Mouse (Mus musculus) limb, embryonic 14.5 days (tissue): ENCODE measurements at regions not wholly inside any gene's neighbourhood (a gene's known extent, or its start where the extent isn't known, plus 50 kb on each side); places are given as distances from the start of the nearest gene placed in this dataset.

Source experiments
- ATAC-seq: fragments of 200-750 bp; cut with Nextera tagmentation; 2 replicates; pipeline ENCODE4 v1.8.0; 2017; ENCODE audit warnings: low read depth, moderate number of reproducible peaks, moderate TSS enrichment; ENCODE audit not compliant: low FRiP score
- DNase-seq: peaks from one replicate; pipeline ENCODE4 v3.0.0-alpha.2; 2015; ENCODE audit warnings: low spot score
- H3K27ac ChIP-seq: fragments of 300-500 bp; sonication (generic); replicated peaks from 2 replicates; pipeline ENCODE4 v1.5.1; 2014; ENCODE audit warnings: low read depth, mild to moderate bottlenecking, low read length, moderate library complexity, mixed read lengths
- H3K27me3 ChIP-seq: fragments of 300-500 bp; sonication (generic); 2 replicates; pipeline ENCODE4 v1.6.1; 2014; ENCODE audit warnings: low read length, mixed read lengths; ENCODE audit not compliant: control insufficient read depth, insufficient read depth
- H3K36me3 ChIP-seq: fragments of 300-500 bp; sonication (generic); 2 replicates; pipeline ENCODE4 v1.6.1; 2014; ENCODE audit warnings: mild to moderate bottlenecking, low read length, moderate library complexity, mixed read lengths; ENCODE audit not compliant: control insufficient read depth, insufficient read depth
- H3K4me1 ChIP-seq: fragments of 300-500 bp; sonication (generic); 2 replicates; pipeline ENCODE4 v1.6.1; 2014; ENCODE audit warnings: antibody characterized with exemption, low read length, mixed read lengths; ENCODE audit not compliant: control insufficient read depth, insufficient read depth
- H3K4me2 ChIP-seq: fragments of 300-500 bp; sonication (generic); replicated peaks from 2 replicates; pipeline ENCODE4 v1.6.1; 2014; ENCODE audit warnings: low read depth, mild to moderate bottlenecking, low read length, moderate library complexity; ENCODE audit not compliant: severe bottlenecking
- H3K4me3 ChIP-seq: fragments of 300-500 bp; sonication (generic); replicated peaks from 2 replicates; pipeline ENCODE4 v1.5.1; 2014; ENCODE audit warnings: low read length
- H3K9ac ChIP-seq: fragments of 300-500 bp; sonication (generic); 2 replicates; pipeline ENCODE4 v1.6.1; 2014; ENCODE audit warnings: mild to moderate bottlenecking, low read depth, low read length, moderate library complexity; ENCODE audit not compliant: severe bottlenecking
- H3K9me3 ChIP-seq: fragments of 300-500 bp; sonication (generic); 2 replicates; pipeline ENCODE4 v1.6.1; 2016; ENCODE audit warnings: low read length; ENCODE audit not compliant: control insufficient read depth
- POLR2A ChIP-seq: fragments of 200-500 bp; IDR thresholded peaks from 2 replicates; pipeline ENCODE4 v1.8.0; 2012; ENCODE audit warnings: inconsistent platforms, mild to moderate bottlenecking, moderate library complexity, borderline replicate concordance; ENCODE audit not compliant: insufficient read depth, insufficient read length; ENCODE audit errors: extremely low read depth
- WGBS: fragments of 180-500 bp; shearing (Covaris S2); extraction: QIAGEN DNeasy Blood & Tissue Kit; methylation state at CpG from one replicate; pipeline ENCODE4 v1.1.7; 2014; 5-methylcytosine and 5-hydroxymethylcytosine counted together

GRCm38 (mm10) chr11:40546596-40546995 lies 148.4 kb downstream of the Mat2b start:
- 80% methylated on average over 2 of the region's 2 CpGs for WGBS
- DNase-seq: no peak
- TF ChIP-seq POLR2A: no peak

DNA sequence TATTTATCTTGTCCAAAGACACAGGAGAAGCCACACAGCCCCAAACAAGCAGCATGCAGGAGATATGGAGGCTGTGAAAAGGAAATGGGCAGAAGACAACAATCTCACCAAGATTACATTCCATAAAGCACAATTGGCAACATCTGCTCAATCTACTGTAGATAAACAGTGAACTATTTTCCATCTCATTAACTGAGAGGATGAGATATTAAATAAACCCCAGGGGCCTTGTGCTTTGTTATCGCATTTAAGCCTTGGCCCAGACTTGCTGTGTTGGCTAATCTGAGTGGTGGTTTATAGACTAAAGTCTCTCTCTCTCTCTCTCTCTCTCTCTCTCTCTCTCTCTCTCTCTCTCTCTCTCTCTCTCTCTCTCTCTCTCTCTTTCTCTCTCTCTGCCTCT lies 149.5 kb downstream of the Mat2b start:
- Histone ChIP-seq H3K4me2 (no peak overlapping the region), H3K27ac (no peak overlapping the region), H3K9ac (no peak overlapping the region), H3K4me1 (no peaks in the 10 kb centered on the region), H3K27me3 (no peaks in the 10 kb centered on the region), H3K36me3 (no peaks in the 10 kb centered on the region), H3K4me3 (no peak overlapping the region), H3K9me3 (no peaks in the 10 kb centered on the region)
- DNase-seq (no peak), ATAC-seq (no peak)
- 65% methylated on average over 1 of the region's 1 CpGs for whole genome bisulfite sequencing
- no peak for TF ChIP-seq POLR2A

More at GRCm38 (mm10) chr11:40546596-40546995, 148.4 kb downstream of the Mat2b start:
- Histone ChIP-seq H3K4me3 (no peak overlapping the region), H3K27me3 (no peaks in the 10 kb centered on the region), H3K27ac (no peak overlapping the region), H3K36me3 (no peaks in the 10 kb centered on the region), H3K9ac (no peak overlapping the region), H3K4me2 (no peak overlapping the region), H3K9me3 (no peaks in the 10 kb centered on the region), H3K4me1 (no peaks in the 10 kb centered on the region)
- no peak for ATAC-seq

GRCm38 (mm10) chr11:40540229-40540628 lies 154.8 kb downstream of the Mat2b start:
- Histone ChIP-seq H3K4me2 (no peak overlapping the region), H3K27me3 (no peaks in the 10 kb centered on the region), H3K27ac (no peak overlapping the region), H3K4me1 (no peaks in the 10 kb centered on the region), H3K36me3 (no peaks in the 10 kb centered on the region), H3K9me3 (no peaks in the 10 kb centered on the region), H3K4me3 (no peak overlapping the region), H3K9ac (no peak overlapping the region)
- ATAC-seq: no peak
- no peak for TF ChIP-seq POLR2A
- no peak for DNase-seq
- 46% methylated on average over 3 of the region's 3 CpGs for WGBS

- TF ChIP-seq POLR2A: no peak
- Histone ChIP-seq H3K4me3 (no peak overlapping the region), H3K36me3 (no peaks in the 10 kb centered on the region), H3K4me2 (no peak overlapping the region), H3K9ac (no peak overlapping the region), H3K9me3 (no peaks in the 10 kb centered on the region), H3K27me3 (no peaks in the 10 kb centered on the region), H3K4me1 (no peaks in the 10 kb centered on the region), H3K27ac (no peak overlapping the region)
- ATAC-seq (no peak), DNase-seq (no peak)
- WGBS: 81% methylated on average over 11 of the region's 11 CpGs
Observed at GRCm38 (mm10) chr11:40539776-40540175, 155.2 kb downstream of the Mat2b start.

- Histone ChIP-seq H3K9ac (no peak overlapping the region), H3K4me2 (no peak overlapping the region), H3K4me3 (no peak overlapping the region), H3K36me3 (no peaks in the 10 kb centered on the region), H3K9me3 (no peaks in the 10 kb centered on the region), H3K27me3 (no peaks in the 10 kb centered on the region), H3K27ac (no peak overlapping the region), H3K4me1 (no peaks in the 10 kb centered on the region)
- no peak for DNase-seq
- no peak for TF ChIP-seq POLR2A
- 88% methylated on average over 14 of the region's 14 CpGs for WGBS
- ATAC-seq: no peak
Observed at GRCm38 (mm10) chr11:40536236-40536765, 158.7 kb downstream of the Mat2b start.
